Mouse (Mus musculus) cerebral cortex, adult 2 months (tissue): ENCODE data around the gene Smarcb1.

Experiments
- WGBS: fragments of 180-500 bp; shearing (Covaris S2); methylation state at CpG from one replicate; pipeline ENCODE4 v1.1.7; 2018; 5-methylcytosine and 5-hydroxymethylcytosine counted together

Gene Smarcb1

GRCm38 (mm10) chr10:75921026-75921725 is at the start of gene Smarcb1:
Smarcb1 (minus strand) TSS chr10:75921617.
- under 1% methylated on average over 76 of the region's 76 CpGs for WGBS

DNA sequence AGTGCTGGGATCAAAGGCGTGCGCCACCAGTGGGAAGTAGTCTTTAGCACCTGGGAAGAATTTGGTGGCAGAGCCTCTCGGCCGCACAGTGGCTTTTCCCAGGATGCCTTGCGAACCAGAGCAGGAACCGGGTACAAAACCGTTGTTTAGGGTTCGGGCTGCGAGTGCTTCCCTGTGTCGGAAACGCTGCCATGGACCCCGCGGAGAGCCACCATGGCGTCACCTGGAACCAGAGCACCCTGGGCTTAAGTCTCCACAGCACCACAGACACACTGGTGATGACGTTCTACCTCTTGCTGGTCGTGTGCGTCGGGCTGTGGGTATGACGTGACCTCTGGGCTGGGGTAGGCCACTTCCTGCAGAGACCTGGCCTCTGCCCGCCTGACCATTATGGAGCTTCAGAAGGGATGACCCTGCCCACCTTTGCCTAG is 33.0 kb upstream of the Smarcb1 start, which contains the start of gene Gm5134:
Gene Gm5134 (plus strand): TSS at position 134 of the 431 bp plus-strand sequence.
- 41% methylated on average over 20 of the region's 20 CpGs for WGBS

GRCm38 (mm10) chr10:75951424-75952050 is 30.1 kb upstream of the Smarcb1 start:
- 2% methylated on average over 13 of the region's 13 CpGs for WGBS

- WGBS, result 16% methylated on average over 23 of the region's 23 CpGs
Measured at GRCm38 (mm10) chr10:75950791-75951210, 29.4 kb upstream of the Smarcb1 start.

- 91% methylated on average over 22 of the region's 22 CpGs for WGBS
Measured at GRCm38 (mm10) chr10:75949053-75950045, 27.9 kb upstream of the Smarcb1 start.

GRCm38 (mm10) chr10:75948079-75948478 is 26.7 kb upstream of the Smarcb1 start:
- 86% methylated on average over 5 of the region's 5 CpGs for WGBS

GRCm38 (mm10) chr10:75945896-75946295 is 24.5 kb upstream of the Smarcb1 start:
- WGBS, result 88% methylated on average over 7 of the region's 7 CpGs

GRCm38 (mm10) chr10:75945213-75945612 is 23.8 kb upstream of the Smarcb1 start:
- WGBS, result 93% methylated on average over 7 of the region's 7 CpGs

- WGBS, result 24% methylated on average over 11 of the region's 11 CpGs
Measured at GRCm38 (mm10) chr10:75944066-75944772, 22.8 kb upstream of the Smarcb1 start.

DNA sequence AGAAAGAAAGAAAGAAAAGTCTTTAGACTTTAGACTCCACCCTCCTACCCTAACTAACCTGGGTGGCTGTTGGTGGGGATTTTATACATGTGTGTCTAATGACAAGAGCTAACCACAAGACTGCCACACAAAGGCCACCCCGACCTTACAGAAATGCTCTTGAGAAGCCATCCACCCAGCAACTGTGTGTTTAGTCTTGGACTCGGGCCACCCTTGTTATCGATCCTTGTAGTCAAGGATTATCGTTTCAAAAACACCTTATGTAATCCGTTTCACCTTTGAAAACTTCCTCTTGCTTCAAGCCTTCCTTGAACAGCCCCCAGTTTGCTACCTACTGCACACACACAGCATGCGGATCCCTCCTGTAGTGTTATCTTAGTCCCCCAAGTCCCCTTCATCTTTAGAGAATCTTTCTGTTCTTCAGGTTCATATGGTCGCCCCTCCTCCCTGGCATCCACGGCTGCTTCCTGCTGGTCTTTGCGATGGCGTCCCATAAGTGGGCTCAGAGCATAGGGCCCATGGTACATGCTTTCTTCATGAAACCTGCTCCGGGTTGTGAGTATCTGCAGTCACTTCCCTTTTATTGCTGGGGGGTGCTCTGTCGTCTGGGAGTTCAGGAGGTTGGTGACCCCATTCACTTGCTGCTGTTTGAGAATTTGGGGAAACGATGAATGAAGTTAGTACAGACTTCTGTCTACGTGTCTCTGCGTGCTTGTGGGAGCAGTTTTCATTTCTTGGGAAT is 21.5 kb upstream of the Smarcb1 start, which contains the start of gene Vpreb3:
Gene Vpreb3 (plus strand): TSS at position 322 of the 742 bp plus-strand sequence.
- 91% methylated on average over 15 of the region's 15 CpGs for WGBS

DNA sequence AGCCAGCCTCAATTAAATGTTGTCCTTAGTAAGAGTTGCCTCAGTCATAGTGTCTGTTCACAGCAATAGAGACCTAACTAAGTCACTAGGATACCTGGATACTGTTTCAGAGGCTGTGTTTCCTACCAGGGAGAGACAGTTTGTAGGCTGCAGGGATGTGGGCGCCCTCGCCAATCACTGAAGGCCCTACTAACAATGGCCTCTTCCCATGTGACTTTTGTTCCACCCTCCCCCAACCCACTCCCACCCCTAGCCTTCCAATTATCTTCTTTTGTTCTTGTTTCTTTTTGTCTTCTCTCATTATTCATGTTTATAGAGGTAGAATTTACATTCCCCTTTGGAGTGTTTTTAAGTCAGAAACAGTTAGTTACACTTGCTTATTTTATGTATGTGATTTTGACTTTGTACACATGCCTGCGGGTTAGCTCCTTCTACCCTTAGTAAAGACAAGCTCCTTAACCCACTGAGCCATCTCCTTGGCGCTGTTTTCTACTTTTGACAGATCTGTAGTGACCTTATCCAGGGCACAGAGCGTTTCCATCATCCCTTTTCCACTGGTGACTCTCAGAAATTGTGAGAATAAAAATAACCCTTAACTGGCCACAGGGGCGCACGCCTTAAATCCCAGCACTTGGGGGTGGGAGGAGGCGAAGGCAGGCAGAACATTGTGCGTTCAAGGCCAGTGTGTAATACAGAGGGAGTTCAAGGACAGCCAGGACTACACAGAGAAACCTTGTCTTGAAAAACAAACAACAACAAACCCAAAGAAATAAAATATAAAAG is 19.8 kb upstream of the Smarcb1 start:
- 79% methylated on average over 9 of the region's 9 CpGs for WGBS

- 86% methylated on average over 5 of the region's 5 CpGs for WGBS
Measured at GRCm38 (mm10) chr10:75940520-75940919, 19.1 kb upstream of the Smarcb1 start, which contains the start of gene Gm867. Gm867 (minus strand) TSS chr10:75940672.

GRCm38 (mm10) chr10:75939481-75940234 is 18.2 kb upstream of the Smarcb1 start:
- WGBS, result 38% methylated on average over 9 of the region's 9 CpGs

GRCm38 (mm10) chr10:75937851-75938643 is 16.6 kb upstream of the Smarcb1 start:
- 64% methylated on average over 10 of the region's 10 CpGs for WGBS

DNA sequence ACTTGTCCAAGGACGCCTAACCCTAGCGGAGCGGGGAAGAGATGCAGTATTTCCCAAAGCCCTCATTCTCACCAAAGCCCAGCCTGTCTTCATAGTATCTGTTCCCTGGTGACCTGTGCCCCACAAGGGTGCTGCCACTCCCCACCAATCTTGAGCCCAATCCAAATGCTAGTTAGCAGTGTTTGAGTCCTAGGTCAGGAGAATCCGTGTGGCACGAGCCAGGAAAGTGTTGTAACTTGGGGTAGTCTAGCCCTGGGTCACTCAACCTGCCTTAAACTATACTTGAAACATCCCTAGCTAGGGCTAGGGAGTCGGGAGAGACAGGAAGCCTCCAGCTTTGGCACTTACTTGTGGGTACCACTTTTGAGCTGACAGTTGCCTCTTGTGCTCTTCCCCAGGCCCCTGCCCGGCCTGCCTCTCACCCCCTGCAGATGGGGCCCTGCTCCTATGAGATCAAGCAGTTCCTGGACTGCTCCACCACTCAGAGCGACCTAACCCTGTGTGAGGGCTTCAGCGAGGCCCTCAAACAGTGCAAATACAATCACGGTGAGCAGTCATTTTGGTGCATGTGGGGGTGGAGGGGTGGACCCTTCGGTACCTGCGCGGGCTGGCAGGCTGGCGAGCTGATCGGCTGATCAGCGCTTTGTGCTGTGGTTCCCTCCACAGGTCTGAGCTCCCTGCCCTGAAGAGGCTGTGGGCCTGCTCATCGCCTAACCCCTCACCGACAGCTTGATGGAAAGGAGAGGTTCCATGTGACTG is 15.7 kb upstream of the Smarcb1 start:
- 49% methylated on average over 18 of the region's 18 CpGs for WGBS

- WGBS, result 5% methylated on average over 51 of the region's 51 CpGs
Measured at GRCm38 (mm10) chr10:75935680-75936541, 14.5 kb upstream of the Smarcb1 start, which contains the start of gene Mmp11. Mmp11 (minus strand) TSS chr10:75936496.
